Mouse (Mus musculus) activated CD4-positive, CD25-positive, alpha-beta regulatory T cell, adult 4 months (primary cell): ENCODE measurements around the gene Usp19. TPM values are rescaled to one million over a fixed set of nuclear protein-coding genes. Genes with fewer than 3 reads are reported as not detected.

Experiments
- ATAC-seq: one replicate; pipeline ENCODE4 v1.8.0; 2017
- polyA plus RNA-seq, 2 experiments: library from polyadenylated mRNA; unstranded; fragments of 100-300 nt; shearing (Covaris generic); gene quantifications; one replicate each; pipeline ENCODE4 v1.2.1; 2017

Usp19 gene
- polyA plus RNA-seq, 2 experiments from 2014 or later = 14.6 to 18.3 TPM

DNA sequence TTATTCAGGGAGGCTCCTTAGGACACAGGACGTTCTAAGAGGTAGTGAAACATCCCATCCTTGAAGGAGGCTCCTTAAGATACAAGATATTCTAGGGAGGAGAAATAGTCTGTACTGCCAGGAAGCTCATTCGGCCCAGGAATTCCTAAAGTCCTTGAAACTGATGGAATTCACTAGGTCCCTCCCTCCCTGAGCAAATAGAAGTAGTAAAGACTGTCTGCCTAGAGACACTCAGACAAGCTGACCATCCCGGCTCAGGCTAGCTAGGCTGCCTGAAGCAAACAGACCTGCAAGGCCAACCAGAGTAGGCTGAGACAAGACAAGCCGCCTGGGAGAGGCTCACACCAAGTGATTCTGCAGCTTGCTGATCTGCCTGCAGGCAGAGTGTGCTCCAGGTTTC, 20.6 kb upstream of the Usp19 start:
- no peak for ATAC-seq

DNA sequence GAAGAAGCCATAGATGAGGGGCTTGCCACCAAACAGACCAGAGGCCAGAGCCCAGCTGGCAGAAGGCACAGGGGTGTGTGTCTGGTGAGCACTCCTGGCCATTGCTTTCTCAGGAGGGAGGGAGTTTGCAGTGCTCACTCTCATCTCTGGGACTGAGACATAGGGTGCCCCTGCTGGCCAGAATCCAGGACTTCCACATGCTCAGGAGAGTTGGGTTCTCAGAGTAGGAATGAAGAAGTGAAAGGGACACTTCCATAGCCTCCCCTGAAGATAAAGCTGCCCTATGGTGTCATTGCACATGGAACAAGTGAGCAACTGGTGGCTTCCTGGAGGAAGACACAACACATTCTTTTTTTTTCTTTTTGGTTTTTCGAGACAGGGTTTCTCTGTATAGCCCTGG, 15.9 kb upstream of the Usp19 start:
- ATAC-seq = no peak

DNA sequence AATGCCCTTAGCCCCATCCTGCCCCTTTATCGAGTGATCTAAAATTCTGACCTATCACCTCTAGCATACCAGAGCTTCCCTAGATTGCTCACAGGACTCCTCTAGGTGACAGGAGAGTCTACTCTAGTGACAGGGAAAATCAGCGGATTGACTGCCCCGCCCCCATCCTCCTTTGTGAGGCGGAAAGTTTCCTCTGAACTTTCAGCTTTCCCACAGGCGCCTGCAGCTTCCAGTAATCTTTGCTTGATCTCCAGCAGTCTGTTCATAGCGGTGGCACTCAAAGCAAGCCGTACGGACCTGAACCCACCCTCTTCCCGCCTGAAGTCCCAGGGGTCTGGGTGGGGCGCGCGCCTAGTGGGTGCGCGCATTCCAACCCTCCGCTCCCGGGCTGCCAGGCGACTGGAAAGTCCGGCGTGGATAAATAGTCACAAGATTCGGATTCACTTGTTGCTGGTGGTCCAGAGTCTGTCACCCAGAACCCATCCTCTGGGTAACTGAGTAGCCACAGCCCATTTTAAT, 11.7 kb upstream of the Usp19 start:
- no peak for ATAC-seq

DNA sequence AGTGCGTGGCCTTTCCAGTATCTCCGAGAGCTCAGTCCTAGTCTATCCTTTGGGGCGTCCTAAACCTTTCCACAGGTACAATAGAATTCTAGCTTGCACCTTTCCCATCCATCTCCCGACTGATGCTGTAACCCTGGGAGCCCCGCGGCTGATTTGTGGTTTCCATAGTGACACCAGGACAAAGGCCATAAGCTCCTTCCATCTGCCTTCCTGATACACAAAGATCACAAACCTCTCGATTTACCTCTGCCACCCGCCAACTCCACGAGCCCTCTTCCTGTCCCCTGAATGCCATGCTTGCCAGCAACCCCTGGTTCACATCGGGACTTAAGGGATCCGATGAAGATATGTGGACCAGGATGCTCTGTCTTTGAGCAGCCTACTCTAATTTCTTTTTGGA, 11.2 kb upstream of the Usp19 start:
- ATAC-seq = no peak

DNA sequence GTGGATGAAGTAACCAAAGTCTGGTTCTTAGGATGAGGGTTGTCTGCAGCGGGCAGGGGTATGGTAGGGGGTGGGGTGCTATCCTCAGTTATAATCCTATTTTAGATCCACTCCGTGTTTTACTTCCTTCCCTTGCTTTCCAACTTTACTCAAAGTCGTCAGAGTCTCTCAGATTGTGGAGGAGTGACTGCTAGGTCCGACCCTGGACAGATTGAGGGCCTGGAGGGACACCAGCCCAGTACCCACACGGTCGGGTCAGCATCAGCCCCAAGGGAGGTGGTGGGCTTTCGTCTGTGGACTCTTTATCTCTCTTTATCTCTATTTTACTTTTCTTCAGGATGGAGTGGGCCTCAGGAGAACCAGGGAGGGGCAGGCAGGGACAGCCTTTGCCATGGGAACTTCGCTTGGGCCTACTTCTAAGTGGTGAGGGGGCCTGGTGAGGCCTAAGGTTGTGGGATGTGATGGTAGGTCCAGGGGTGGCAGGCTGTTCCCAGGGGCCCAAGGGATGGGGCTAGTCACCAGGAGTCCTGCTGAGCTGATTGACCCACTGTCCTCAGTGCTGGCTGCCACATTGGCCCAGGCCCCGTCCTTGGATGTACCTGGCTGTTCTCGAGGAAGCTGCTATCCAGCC, 10.6 kb upstream of the Usp19 start, which contains the start of gene Lamb2:
TSS of gene Lamb2 (plus strand) at position 16 of the 631 bp plus-strand sequence.
- ATAC-seq = no peak

DNA sequence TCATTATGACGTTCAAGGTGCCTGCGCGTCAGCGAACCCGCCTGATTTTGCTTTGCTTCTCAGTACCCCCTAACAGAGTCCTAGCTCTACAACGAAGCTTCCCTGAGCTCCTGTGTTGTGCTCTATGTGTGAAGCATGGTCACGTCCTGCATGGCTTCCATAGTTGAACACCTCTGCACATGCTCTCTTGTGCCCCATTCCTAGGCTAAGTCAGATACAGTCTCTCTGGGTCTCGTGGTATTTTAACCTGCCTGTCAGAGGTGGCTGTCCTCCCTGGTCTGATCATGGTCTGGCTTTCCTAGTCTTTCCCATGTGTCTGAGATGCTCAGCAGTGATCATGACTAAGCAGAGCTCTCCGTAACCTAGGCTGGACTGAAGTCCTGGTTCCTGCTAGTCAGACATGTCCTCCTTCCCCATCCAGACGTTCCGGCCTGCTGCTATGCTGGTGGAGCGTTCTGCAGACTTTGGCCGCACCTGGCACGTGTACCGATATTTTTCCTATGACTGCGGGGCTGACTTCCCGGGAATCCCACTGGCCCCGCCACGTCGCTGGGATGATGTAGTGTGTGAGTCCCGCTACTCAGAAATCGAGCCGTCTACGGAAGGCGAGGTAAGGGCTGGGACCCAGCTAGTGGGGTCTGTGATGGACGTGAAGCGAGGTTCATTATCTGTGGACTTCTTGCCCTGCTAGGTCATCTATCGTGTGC, 9.4 kb upstream of the Usp19 start:
- no peak for ATAC-seq

DNA sequence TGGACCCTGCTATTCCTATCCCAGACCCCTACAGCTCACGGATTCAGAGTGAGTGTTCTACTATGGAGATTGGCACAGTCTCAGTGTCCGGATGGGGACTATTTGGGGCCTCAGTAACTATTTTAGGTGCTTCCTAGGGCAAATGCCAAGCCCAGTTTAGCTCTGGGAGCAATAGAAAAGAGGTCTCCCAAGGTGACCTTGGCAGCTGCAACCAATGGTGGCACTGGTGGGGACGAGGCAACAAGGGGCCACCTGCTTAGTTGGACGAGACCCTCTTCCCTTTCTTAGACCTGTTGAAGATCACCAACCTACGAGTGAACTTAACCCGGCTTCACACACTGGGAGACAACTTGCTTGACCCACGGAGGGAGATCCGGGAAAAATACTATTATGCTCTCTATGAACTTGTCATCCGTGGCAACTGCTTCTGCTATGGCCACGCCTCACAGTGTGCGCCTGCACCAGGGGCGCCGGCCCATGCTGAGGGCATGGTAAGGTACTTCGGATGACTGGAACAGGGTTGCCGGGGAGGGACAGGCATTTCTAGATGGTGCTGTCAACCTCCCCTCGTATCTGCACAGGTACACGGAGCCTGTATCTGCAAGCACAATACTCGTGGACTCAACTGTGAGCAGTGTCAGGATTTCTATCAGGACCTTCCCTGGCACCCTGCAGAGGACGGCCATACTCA, 8.7 kb upstream of the Usp19 start:
- ATAC-seq = no peak

DNA sequence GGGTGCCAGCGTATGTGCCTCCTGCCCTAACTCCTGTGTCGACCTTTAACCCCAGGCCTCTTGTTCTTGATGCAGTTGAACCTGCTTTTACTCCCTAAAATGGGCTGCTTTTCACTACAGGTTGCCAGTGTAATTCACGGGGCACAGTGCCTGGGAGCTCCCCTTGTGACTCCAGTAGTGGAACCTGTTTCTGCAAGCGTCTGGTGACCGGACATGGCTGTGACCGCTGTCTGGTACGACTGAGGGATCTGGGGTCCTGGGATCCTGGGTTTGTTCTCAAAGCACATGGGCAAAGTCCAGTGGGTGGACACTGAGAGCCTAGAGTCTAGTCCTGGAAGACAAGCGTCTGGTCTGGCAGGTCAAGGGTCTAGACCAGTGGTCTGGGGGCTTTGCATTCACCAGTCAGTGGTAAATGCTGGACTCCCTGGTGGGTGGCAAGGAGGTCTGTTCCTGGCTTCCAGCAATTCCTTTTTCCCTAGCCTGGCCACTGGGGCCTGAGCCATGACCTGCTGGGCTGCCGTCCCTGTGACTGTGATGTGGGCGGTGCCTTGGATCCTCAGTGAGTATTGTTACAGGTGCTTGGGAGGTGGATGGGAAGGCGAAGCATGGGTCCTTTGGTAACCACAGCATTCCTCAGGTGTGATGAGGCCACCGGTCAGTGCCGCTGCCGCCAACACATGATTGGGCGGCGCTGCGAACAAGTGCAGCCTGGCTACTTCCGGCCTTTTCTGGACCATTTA, 7.2 kb upstream of the Usp19 start:
- ATAC-seq = no peak

DNA sequence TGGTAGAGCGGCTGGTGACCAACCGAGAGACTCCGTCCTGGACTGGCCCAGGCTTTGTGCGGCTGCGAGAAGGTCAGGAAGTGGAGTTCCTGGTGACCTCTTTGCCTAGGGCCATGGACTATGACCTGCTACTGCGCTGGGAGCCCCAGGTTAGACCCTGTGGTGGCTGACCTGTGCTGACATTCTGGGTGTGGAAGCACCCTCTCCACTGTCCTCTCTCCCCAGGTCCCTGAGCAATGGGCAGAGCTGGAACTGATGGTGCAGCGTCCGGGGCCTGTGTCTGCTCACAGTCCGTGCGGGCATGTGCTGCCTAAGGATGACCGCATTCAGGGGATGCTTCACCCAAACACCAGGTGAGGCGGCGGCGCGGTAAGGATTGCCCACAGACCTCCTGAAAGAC, 6.4 kb upstream of the Usp19 start:
- ATAC-seq = no peak

DNA sequence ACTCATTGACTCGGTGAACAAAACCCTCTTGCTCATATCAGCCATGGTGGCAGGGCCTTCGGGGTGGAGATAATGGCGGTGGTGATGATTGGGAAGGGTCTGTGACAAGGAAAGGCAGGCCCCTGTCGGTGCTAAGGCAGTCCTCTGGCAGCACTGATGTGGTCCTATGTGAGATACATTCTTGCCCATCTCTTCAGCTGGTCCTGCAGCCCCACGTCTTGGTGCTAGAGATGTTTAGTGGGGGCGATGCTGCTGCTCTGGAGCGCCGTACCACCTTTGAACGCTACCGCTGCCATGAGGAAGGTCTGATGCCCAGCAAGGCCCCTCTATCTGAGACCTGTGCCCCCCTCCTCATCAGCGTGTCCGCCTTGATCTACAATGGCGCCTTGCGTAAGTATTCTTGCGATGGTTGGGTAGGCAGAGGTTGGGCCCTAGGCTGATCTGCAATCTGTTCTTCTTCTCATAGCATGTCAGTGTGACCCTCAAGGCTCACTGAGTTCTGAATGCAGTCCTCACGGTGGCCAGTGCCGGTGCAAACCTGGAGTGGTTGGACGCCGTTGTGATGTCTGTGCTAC, 5.0 kb upstream of the Usp19 start:
- ATAC-seq = no peak

DNA sequence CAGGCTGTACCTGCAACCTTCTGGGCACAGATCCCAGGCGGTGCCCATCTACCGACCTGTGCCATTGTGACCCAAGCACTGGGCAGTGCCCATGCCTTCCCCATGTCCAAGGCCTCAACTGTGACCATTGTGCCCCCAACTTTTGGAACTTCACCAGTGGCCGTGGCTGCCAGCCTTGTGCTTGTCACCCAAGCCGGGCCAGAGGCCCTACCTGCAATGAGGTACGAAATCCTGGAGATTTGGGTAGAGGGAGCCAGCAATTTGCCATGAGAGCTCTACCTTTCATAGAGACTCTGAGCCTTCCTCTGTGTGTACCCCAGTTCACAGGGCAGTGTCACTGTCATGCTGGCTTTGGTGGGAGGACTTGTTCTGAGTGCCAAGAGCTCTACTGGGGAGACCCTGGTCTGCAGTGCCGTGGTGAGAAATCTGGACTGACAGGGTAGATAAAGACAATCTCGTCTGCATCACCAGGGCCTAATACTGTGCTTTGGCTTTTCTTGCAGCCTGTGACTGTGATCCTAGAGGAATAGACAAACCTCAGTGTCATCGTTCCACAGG, 3.4 kb upstream of the Usp19 start:
- ATAC-seq = no peak

DNA sequence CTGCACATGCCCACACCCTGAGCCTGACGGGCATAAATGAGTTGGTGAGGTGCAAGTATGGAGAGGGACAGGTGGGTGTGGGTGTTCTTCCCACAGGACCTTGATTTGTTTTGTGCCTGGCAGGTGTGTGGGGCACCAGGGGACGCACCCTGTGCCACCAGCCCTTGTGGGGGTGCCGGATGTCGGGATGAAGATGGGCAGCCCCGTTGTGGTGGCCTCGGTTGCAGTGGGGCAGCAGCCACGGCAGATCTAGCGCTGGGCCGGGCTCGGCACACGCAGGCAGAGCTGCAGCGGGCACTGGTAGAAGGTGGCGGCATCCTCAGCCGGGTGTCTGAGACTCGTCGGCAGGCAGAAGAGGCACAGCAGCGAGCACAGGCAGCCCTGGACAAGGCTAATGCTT, 2.0 kb upstream of the Usp19 start:
- no peak for ATAC-seq

DNA sequence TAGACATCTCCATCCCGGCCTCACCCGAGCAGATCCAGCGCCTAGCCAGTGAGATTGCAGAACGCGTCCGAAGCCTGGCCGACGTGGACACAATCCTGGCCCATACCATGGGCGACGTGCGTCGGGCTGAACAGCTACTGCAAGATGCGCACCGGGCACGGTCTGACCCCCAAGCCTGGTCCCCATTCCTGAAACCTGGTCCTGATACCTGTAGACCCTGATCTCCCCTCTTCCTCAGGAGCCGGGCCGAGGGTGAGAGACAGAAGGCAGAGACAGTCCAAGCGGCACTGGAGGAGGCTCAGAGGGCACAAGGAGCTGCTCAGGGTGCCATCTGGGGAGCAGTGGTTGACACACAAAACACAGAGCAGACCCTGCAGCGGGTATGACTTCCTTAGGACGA, 1.2 kb upstream of the Usp19 start:
- no peak for ATAC-seq

DNA sequence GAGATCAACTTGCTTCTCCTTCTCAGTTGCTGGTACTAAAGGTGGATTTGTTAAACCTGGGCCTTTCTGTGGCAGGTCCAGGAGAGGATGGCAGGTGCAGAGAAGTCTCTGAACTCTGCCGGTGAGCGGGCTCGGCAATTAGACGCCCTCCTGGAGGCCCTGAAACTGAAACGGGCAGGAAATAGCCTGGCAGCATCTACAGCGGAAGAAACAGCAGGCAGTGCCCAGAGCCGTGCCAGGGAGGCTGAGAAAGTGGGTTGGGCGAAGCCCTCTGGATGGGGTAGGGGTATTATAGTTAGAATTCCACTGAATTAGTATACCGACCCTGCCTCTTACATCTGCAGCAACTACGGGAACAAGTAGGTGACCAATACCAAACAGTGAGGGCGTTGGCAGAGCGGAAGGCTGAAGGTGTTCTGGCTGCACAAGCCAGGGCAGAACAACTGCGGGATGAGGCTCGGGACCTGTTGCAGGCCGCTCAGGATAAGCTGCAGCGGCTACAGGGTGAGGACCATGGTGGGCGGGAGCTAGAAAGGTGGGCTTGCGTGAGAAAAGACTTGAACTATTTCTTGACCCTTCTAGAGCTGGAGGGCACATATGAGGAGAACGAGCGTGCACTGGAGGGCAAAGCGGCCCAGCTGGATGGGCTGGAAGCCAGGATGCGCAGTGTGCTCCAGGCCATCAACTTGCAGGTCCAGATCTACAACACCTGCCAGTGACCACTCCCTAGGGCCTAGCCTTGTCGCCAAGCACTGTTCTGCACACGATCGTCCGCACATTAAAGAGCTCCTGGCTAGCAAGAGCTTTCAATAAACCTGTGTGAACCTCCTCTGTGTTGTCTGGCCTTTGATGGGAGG, 472 bp upstream of the Usp19 start:
- ATAC-seq = no peak

DNA sequence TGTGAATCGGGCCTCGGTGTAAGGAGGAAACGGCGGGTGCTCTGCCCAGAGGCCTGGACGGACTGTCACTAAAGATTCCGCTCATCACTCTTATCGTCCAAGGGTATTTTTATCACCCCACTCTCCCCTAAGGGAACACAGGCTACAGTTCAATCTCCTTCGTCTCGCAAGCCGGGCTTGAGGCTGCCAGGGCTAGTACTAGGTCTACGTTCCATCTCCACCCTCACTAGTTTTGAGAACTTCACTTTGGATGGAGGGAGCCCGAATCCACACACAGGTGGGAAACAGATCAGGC, 831 bp downstream of the Usp19 start:
- ATAC-seq = no peak

DNA sequence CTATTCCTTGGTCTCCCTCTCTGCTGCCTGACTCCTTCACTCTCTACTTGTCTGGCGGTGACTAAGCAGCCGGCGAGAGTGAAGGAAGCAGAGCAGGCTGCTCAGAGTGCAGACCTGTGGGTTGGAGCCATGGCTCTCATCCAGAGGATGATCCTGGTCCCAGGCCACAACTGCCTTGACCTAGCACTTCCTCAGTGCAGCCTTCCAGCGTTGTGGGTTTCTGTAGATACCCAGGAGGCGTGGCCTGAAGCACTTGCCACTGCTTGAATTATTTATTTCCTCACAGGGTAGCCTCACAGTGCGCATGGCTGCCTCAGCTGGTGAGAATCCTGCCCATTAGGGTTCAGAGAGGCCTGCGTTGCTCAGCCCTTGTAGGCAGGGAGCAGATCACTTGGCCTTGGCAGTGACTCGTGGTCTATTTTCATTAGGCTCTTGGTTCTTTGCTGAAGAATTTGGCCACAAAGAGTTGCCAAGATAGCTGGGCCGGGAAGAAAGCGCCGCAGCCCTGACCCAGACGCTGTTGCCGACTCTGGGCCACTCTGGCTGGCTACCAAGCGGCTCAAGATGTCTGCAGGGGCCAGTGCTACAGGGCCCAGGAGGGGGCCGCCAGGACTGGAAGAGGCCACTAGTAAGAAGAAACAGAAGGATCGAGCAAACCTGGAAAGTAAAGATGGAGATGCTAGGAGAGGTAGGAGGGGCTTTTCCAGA, 1.8 kb downstream of the Usp19 start:
- ATAC-seq = no peak

DNA sequence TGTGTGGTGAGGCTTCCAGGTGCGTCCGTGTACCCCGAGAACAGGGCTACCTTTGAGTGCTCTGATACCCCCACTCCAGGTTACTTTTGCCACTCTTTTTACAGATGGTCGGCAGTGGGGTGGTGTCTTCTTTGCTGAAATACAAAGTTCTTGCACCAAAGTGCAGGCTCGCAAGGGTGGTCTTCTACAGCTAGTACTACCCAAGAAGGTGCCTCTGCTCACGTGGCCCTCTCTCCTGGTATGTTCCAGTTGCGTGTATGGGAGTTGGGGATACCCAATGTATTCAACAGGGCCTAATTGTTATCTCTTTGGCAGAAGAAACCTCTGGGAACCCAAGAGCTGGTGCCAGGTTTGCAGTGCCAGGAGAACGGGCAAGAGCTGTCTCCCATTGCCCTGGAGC, 2.8 kb downstream of the Usp19 start:
- no peak for ATAC-seq

DNA sequence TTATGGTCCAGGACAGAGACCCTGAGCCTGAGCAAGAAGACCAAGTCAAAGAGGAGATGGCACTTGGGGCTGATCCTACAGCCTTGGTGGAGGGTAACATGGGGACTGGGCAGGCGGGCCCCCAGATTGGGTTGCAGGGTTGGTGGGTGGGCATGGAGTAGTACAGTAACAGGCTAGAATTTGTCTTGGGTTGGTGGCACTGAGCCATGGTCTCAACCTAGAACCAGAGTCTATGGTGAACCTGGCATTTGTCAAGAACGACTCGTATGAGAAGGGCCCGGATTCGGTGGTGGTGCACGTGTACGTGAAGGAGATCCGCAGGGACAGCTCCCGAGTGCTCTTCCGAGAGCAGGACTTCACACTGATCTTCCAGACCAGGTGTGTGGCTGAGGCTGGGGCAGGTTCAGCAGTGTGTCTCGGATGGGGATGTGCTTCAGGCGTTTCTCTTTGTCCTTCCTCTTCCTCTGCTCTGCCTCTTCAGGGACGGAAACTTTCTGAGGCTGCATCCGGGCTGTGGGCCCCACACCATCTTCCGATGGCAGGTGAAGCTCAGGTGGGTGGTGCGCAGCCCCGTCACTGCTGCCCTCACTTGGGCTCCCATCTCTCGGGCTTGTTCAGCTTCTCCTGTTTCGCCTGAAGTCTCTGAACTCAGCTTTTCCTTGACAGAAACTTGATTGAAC, 3.9 kb downstream of the Usp19 start:
- ATAC-seq = no peak

DNA sequence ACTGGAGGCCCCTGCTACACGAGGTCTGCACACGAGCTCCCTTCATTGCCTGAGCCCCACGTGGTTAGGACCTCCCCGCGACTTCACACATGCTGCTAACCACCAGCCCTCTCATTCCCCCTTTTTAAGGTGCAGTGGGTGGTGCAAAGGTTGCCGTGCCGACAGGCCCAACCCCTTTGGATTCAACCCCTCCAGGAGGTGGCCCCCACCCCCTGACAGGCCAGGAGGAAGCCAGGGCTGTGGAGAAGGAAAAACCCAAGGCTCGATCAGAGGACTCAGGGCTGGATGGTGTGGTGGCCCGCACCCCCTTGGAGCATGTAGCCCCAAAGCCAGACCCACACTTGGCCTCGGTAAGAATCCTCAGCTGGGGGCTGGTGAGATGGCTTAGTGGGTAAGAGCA, 4.5 kb downstream of the Usp19 start:
- no peak for ATAC-seq

DNA sequence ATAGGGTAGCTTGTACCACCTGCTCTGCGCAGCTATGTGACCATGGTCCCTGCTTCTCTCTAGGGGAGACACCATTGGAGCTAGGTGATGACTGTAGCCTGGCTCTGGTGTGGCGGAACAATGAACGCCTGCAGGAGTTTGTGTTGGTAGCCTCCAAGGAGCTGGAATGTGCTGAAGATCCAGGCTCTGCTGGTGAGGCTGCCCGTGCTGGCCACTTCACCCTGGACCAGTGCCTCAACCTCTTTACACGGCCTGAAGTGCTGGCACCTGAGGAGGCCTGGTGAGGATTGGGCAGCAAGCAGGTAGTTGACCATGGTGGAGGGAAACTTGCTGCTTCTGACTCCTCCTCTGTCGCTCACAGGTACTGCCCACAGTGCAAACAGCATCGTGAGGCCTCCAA, 8.8 kb downstream of the Usp19 start:
- no peak for ATAC-seq
